Mouse (Mus musculus): Measurements from ENCODE around the gene Hmg20b. TPM values are rescaled to one million over a fixed set of nuclear protein-coding genes. Genes with fewer than 3 reads are reported as not detected.

Gene Hmg20b
- total RNA-seq (2021): 10 to 100 TPM; 27.6 to 35.0 TPM

GRCm38 (mm10) chr10:81350351-81351063 is at the start of gene Hmg20b:
Gene Hmg20b (minus strand): TSS chr10:81350480.
- peak; percentile 99 to 100 for DNase-seq

- no peak for DNase-seq
Measured at GRCm38 (mm10) chr10:81399798-81400308, 49.6 kb upstream of the Hmg20b start.

- DNase-seq: no peak
Measured at GRCm38 (mm10) chr10:81399296-81399695, 49.0 kb upstream of the Hmg20b start.

GRCm38 (mm10) chr10:81396749-81397148 is 46.5 kb upstream of the Hmg20b start:
- DNase-seq: no peak

- DNase-seq: no peak
Measured at GRCm38 (mm10) chr10:81395865-81396264, 45.6 kb upstream of the Hmg20b start.

- DNase-seq: no peak
Measured at GRCm38 (mm10) chr10:81395127-81395526, 44.8 kb upstream of the Hmg20b start.

- DNase-seq: no peak
Measured at GRCm38 (mm10) chr10:81393456-81394063, 43.3 kb upstream of the Hmg20b start.

GRCm38 (mm10) chr10:81392781-81393185 is 42.5 kb upstream of the Hmg20b start, which contains the start of gene Smim24:
Gene Smim24 (plus strand): TSS chr10:81393051.
- no peak for DNase-seq

GRCm38 (mm10) chr10:81392270-81392669 is 42.0 kb upstream of the Hmg20b start:
- DNase-seq: no peak

GRCm38 (mm10) chr10:81390678-81390965 is 40.3 kb upstream of the Hmg20b start:
- no peak for DNase-seq

- peak; percentile 70 to 75 for DNase-seq
Measured at GRCm38 (mm10) chr10:81389801-81390677, 39.8 kb upstream of the Hmg20b start.

- no peak for DNase-seq
Measured at GRCm38 (mm10) chr10:81389373-81389772, 39.1 kb upstream of the Hmg20b start.

GRCm38 (mm10) chr10:81388505-81389055 is 38.3 kb upstream of the Hmg20b start, which contains the start of gene Gm48552:
Gene Gm48552 (plus strand): TSS chr10:81389005.
- DNase-seq: no peak

- no peak for DNase-seq
Measured at GRCm38 (mm10) chr10:81387716-81388115, 37.4 kb upstream of the Hmg20b start.

- no peak for DNase-seq
Measured at GRCm38 (mm10) chr10:81385603-81386306, 35.5 kb upstream of the Hmg20b start.

GRCm38 (mm10) chr10:81384605-81384982 is 34.3 kb upstream of the Hmg20b start:
- DNase-seq: no peak

- peak; percentile 97 to 98 for DNase-seq
Measured at GRCm38 (mm10) chr10:81383802-81384604, 33.7 kb upstream of the Hmg20b start, which contains the start of the genes Dohh and Gm48551. Gene Dohh (plus strand): TSS chr10:81384428. Gene Gm48551 (plus strand): TSS chr10:81384466.

- DNase-seq: no peak
Measured at GRCm38 (mm10) chr10:81382039-81382438, 31.8 kb upstream of the Hmg20b start.

GRCm38 (mm10) chr10:81379809-81380378 is 29.6 kb upstream of the Hmg20b start:
- no peak for DNase-seq

GRCm38 (mm10) chr10:81379183-81379553 is 28.9 kb upstream of the Hmg20b start:
- no peak for DNase-seq
